Mouse (Mus musculus) kidney, embryonic 14.5 days (tissue): ENCODE measurements around the gene Dcst1. TPM values are rescaled to one million over a fixed set of nuclear protein-coding genes. Genes with fewer than 3 reads are reported as not detected.
A peak's percentile ranks its signal among the peaks of the same experiment; 100 is the strongest.

ENCODE experiments used
- ATAC-seq: fragments of 200-750 bp; cut with Nextera tagmentation; 2 replicates; pipeline ENCODE4 v1.8.0; 2017; ENCODE audit warnings: moderate number of reproducible peaks, mild to moderate bottlenecking, moderate TSS enrichment, moderate library complexity; ENCODE audit not compliant: low FRiP score, low TSS enrichment
- H3K27ac ChIP-seq: fragments of 300-500 bp; sonication (generic); 2 replicates; pipeline ENCODE4 v1.5.1; 2014; ENCODE audit warnings: low read depth, mild to moderate bottlenecking, low read length, moderate library complexity, mixed read lengths
- H3K27me3 ChIP-seq: fragments of 300-500 bp; sonication (generic); 2 replicates; pipeline ENCODE4 v1.6.1; 2014; ENCODE audit warnings: mild to moderate bottlenecking, low read length; ENCODE audit not compliant: control insufficient read depth, insufficient read depth
- H3K36me3 ChIP-seq: fragments of 300-500 bp; sonication (generic); 2 replicates; pipeline ENCODE4 v1.6.1; 2014; ENCODE audit warnings: low read length, mixed read lengths; ENCODE audit not compliant: control insufficient read depth, insufficient read depth
- H3K4me1 ChIP-seq: fragments of 300-500 bp; sonication (generic); 2 replicates; pipeline ENCODE4 v1.6.1; 2014; ENCODE audit warnings: low read length, mixed read lengths; ENCODE audit not compliant: control insufficient read depth, insufficient read depth
- H3K4me2 ChIP-seq: fragments of 300-500 bp; sonication (generic); replicated peaks from 2 replicates; pipeline ENCODE4 v1.6.1; 2014; ENCODE audit warnings: low read depth, mild to moderate bottlenecking, low read length
- H3K4me3 ChIP-seq: fragments of 300-500 bp; sonication (generic); 2 replicates; pipeline ENCODE4 v1.5.1; 2014; ENCODE audit warnings: mild to moderate bottlenecking, low read length
- H3K9ac ChIP-seq: fragments of 300-500 bp; sonication (generic); 2 replicates; pipeline ENCODE4 v1.6.1; 2014; ENCODE audit warnings: low read depth, mild to moderate bottlenecking, low read length, moderate library complexity
- H3K9me3 ChIP-seq: fragments of 300-500 bp; sonication (generic); 2 replicates; pipeline ENCODE4 v1.6.1; 2016; ENCODE audit warnings: low read length; ENCODE audit not compliant: control insufficient read depth
- WGBS: fragments of 180-500 bp; shearing (Covaris S2); extraction: QIAGEN DNeasy Blood & Tissue Kit; methylation state at CpG from one replicate; pipeline ENCODE4 v1.1.7; 2014; 5-methylcytosine and 5-hydroxymethylcytosine counted together
- polyA plus RNA-seq: library from polyadenylated mRNA; unstranded; fragments of >200 nt; fragmentation: Nextera tagmentation; extraction: Ambion mirVana; gene quantifications from 2 replicates; pipeline ENCODE4 v1.2.1, GENCODE M21; 2014

Gene Dcst1
- polyA plus RNA-seq, 1 experiment from 2014 or later = 1.5 TPM

- Histone ChIP-seq H3K4me1 (peaks cover 11% of the 10 kb centered on the region; the same call in 1 of the 2 replicates), H3K9me3 (no peaks in the 10 kb centered on the region), H3K9ac (peak overlapping the region; percentile 71), H3K36me3 (no peaks in the 10 kb centered on the region; the same call in 1 of the 2 replicates), H3K27me3 (no peaks in the 10 kb centered on the region), H3K4me2 (peak overlapping the region; percentile 88), H3K27ac (no peak overlapping the region), H3K4me3 (peak overlapping the region; percentile 49)
- ATAC-seq = peak; percentile 94
- 2% methylated on average over 29 of the region's 29 CpGs for WGBS
Measured at GRCm38 (mm10) chr3:89378394-89379067, 13.5 kb upstream of the Dcst1 start.

GRCm38 (mm10) chr3:89377831-89378230 is 12.8 kb upstream of the Dcst1 start:
- Histone ChIP-seq H3K27me3 (no peaks in the 10 kb centered on the region), H3K36me3 (no peaks in the 10 kb centered on the region; the same call in 1 of the 2 replicates), H3K27ac (no peak overlapping the region), H3K9me3 (no peaks in the 10 kb centered on the region), H3K4me3 (peak overlapping the region; percentile 49; the same call in 1 of the 2 replicates), H3K4me2 (peak overlapping the region; percentile 88), H3K4me1 (peaks cover 11% of the 10 kb centered on the region; the same call in 1 of the 2 replicates), H3K9ac (no peak overlapping the region)
- ATAC-seq = peak; percentile 30
- 80% methylated on average over 4 of the region's 4 CpGs for WGBS

- peaks cover 7% of the 10 kb centered on the region; the same call in 1 of the 2 replicates for H3K4me1 ChIP-seq
- ATAC-seq = no peak
- H3K27ac ChIP-seq = no peak overlapping the region
- H3K9ac ChIP-seq = no peak overlapping the region
- no peaks in the 10 kb centered on the region for H3K9me3 ChIP-seq
- no peak overlapping the region for H3K4me3 ChIP-seq
- no peaks in the 10 kb centered on the region for H3K36me3 ChIP-seq
- H3K4me2 ChIP-seq = no peak overlapping the region
- H3K27me3 ChIP-seq = no peaks in the 10 kb centered on the region
- 45% methylated on average over 5 of the region's 5 CpGs for WGBS
Measured at GRCm38 (mm10) chr3:89373581-89374231, 8.7 kb upstream of the Dcst1 start.

DNA sequence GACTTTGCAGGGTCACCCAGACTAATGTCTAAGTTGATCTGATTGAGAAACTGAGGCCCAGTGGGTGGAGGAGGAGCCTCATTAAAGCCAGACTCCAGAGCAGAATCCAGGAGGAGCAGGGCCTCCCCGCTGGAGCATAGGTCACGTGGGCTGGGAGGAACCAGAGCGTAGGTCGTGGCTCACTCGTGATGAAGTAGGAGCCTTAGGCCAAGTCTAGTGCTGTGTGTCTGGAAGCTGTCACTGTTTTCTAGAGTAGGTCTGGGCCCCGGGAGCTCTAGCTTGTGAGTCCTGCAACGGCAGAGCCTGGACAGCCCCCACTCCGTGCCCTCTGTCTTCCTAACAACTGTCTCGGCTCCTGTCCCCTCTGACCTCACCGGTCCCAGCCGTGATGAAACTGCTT is 2.3 kb upstream of the Dcst1 start:
- Histone ChIP-seq H3K27ac (no peak overlapping the region), H3K4me2 (no peak overlapping the region), H3K27me3 (no peaks in the 10 kb centered on the region), H3K4me1 (0 out of 2 replicates have a peak, but pooled peaks cover 4% of the 10 kb centered on the region), H3K9ac (no peak overlapping the region; the same call in 1 of the 2 replicates), H3K4me3 (no peak overlapping the region), H3K9me3 (no peaks in the 10 kb centered on the region), H3K36me3 (no peaks in the 10 kb centered on the region)
- 45% methylated on average over 11 of the region's 11 CpGs for WGBS
- 0 out of 2 replicates have a peak, but pooled peaks have one; percentile 46 for ATAC-seq

DNA sequence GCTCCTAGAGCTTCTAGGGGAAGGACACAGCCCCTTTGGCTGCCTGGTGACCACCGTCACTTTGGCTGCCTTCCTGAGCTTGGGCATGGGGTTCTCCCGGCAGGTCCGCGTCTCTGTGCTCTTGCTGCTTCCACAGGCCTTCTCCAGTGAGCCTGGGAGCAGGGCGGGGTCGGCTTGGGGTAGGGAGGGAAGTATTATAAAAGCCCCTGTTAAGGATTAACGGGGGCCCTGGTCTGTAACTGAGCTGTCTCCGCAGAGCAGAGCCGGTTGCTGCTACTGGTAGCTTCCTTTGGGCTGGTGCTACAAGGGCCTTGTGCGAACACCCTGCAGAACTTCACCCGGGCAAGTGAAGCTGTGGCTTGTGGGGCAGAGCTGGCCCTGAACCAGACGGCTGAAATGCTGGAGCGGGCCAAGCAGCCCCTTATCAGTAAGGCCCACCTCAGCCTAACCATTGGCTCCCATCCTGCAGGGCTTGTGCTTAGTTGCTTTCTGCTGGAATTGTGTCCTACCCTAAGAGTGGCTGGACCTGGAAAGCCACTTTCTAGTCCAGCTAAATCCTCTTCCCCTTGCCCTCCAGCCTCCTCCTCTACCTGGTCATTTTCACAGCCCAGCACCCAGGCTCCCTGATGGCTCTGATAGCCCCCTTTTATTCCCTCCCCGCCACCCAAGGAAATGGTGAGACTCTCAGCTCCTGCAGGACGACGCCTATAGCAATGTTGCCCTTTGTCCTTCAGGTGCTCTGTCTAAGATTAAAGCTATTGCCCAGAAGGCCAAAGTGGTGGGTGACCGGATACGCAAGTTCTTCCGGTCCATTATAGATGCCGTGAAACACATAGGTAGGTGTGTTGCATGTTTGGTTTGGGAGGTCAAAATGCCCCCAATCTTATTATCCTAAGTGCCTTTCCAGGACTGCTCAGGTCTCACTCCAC is 697 bp upstream of the Dcst1 start:
- WGBS = 66% methylated on average over 20 of the region's 20 CpGs
- Histone ChIP-seq H3K27ac (no peak overlapping the region), H3K36me3 (no peaks in the 10 kb centered on the region), H3K9me3 (no peaks in the 10 kb centered on the region), H3K27me3 (no peaks in the 10 kb centered on the region), H3K4me3 (no peak overlapping the region), H3K9ac (peak overlapping the region; percentile 18; the same call in 1 of the 2 replicates), H3K4me1 (0 out of 2 replicates have a peak, but pooled peaks cover 4% of the 10 kb centered on the region), H3K4me2 (no peak overlapping the region)
- ATAC-seq = no peak

GRCm38 (mm10) chr3:89364631-89365030 is 422 bp downstream of the Dcst1 start:
- Histone ChIP-seq H3K27ac (no peak overlapping the region), H3K4me1 (0 out of 2 replicates have a peak, but pooled peaks cover 4% of the 10 kb centered on the region), H3K36me3 (no peaks in the 10 kb centered on the region), H3K9me3 (no peaks in the 10 kb centered on the region), H3K27me3 (no peaks in the 10 kb centered on the region), H3K4me2 (no peak overlapping the region), H3K9ac (no peak overlapping the region), H3K4me3 (no peak overlapping the region)
- WGBS = 69% methylated on average over 8 of the region's 8 CpGs
- ATAC-seq = no peak

DNA sequence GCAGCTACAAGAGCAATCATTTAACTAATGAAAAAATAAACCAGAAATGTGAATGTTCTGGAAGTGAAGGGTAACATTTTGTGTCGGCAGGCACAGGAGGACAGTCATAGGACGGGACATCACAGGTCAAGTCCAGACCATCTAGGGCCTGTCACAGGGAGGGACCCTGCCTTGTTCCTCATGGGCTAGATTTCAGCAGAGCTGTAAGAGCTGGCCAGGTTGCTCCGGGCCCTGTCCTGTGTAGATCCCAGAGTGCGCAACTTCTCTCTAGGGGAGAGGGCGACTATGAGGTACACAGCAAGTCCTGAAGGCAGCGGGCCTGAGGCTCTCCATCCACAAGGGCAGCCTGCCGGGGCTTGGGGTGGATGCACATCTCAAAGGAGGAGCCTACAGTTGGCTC is 3.4 kb downstream of the Dcst1 start, which contains the start of gene Dcst2:
Dcst2 (plus strand) TSS at position 301 of the 400 bp plus-strand sequence.
- Histone ChIP-seq H3K4me3 (no peak within 1 kb of the TSS), H3K9ac (no peak within 1 kb of the TSS), H3K4me1 (0 out of 2 replicates have a peak, but pooled peaks cover 4% of the 10 kb centered on the region), H3K9me3 (no peaks in the 10 kb centered on the region), H3K27ac (no peak within 1 kb of the TSS), H3K36me3 (no peaks in the 10 kb centered on the region), H3K4me2 (no peak within 1 kb of the TSS), H3K27me3 (no peaks in the 10 kb centered on the region)
- ATAC-seq = no peak
- WGBS = 86% methylated on average over 7 of the region's 7 CpGs

DNA sequence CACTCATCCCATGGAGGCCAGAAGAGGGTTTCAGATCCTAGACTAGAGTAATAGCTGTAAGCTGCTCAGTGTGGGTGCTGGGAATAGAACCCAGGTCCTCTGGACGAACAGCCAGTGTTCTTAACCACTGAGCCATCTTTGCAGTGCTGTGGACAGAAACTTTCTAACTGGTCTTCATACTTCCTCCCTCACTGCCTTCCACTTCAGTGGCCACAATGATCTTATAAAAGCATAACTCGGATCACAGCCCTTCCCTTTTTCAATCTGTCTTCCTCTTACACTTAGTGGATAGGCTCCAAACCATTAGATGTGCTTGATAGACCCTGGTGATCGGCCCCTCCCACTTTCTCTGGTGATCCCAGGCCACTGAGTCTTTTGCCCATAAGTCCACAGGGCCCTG is 4.8 kb downstream of the Dcst1 start:
- H3K4me2 ChIP-seq = no peak overlapping the region
- no peak overlapping the region for H3K9ac ChIP-seq
- H3K4me1 ChIP-seq = peaks cover 5% of the 10 kb centered on the region; the same call in 1 of the 2 replicates
- 69% methylated on average over 3 of the region's 3 CpGs for WGBS
- no peak overlapping the region for H3K27ac ChIP-seq
- no peaks in the 10 kb centered on the region for H3K27me3 ChIP-seq
- H3K4me3 ChIP-seq = no peak overlapping the region
- no peak for ATAC-seq
- H3K36me3 ChIP-seq = no peaks in the 10 kb centered on the region
- no peaks in the 10 kb centered on the region for H3K9me3 ChIP-seq
